Mouse (Mus musculus): ENCODE results near the gene Tasp1. TPM values are rescaled to one million over a fixed set of nuclear protein-coding genes. Genes with fewer than 3 reads are reported as not detected.
"Not testable (repeated sequence)": the region's sequence is repeated elsewhere in the genome, so short reads cannot be mapped to it uniquely, and the experiment has no call there.

The Tasp1 gene
- total RNA-seq (2021): 10 to 100 TPM; 29.6 to 30.6 TPM

GRCm38 (mm10) chr2:140066353-140067314 lies at the start of gene Tasp1:
Gene Tasp1, minus strand, starts transcription at chr2:140066805.
- peak; percentile 92 to 93 for DNase-seq

GRCm38 (mm10) chr2:140113851-140114250 lies 47.2 kb upstream of the Tasp1 start:
- peak; percentile 52 to 57 for DNase-seq

GRCm38 (mm10) chr2:140108945-140109344 lies 42.3 kb upstream of the Tasp1 start:
- no peak for DNase-seq

- no peak for DNase-seq
Observed at GRCm38 (mm10) chr2:140107641-140108040, 41.0 kb upstream of the Tasp1 start.

- DNase-seq: no peak
Observed at GRCm38 (mm10) chr2:140104951-140105350, 38.3 kb upstream of the Tasp1 start.

- DNase-seq: no peak
Observed at GRCm38 (mm10) chr2:140100551-140101474, 34.2 kb upstream of the Tasp1 start.

GRCm38 (mm10) chr2:140099971-140100370 lies 33.4 kb upstream of the Tasp1 start:
- DNase-seq: no peak

GRCm38 (mm10) chr2:140097131-140097591 lies 30.6 kb upstream of the Tasp1 start:
- no peak for DNase-seq

- DNase-seq: no peak
Observed at GRCm38 (mm10) chr2:140096034-140096433, 29.4 kb upstream of the Tasp1 start.

GRCm38 (mm10) chr2:140093433-140093832 lies 26.8 kb upstream of the Tasp1 start:
- DNase-seq: no peak

- no peak for DNase-seq
Observed at GRCm38 (mm10) chr2:140084245-140084644, 17.6 kb upstream of the Tasp1 start.

- DNase-seq: no peak
Observed at GRCm38 (mm10) chr2:140080747-140081577, 14.4 kb upstream of the Tasp1 start.

GRCm38 (mm10) chr2:140079284-140079683 lies 12.7 kb upstream of the Tasp1 start:
- not testable (repeated sequence) for DNase-seq

- DNase-seq: no peak
Observed at GRCm38 (mm10) chr2:140078600-140079280, 12.1 kb upstream of the Tasp1 start.

GRCm38 (mm10) chr2:140077476-140077875 lies 10.9 kb upstream of the Tasp1 start:
- no peak for DNase-seq

GRCm38 (mm10) chr2:140075150-140075549 lies 8.5 kb upstream of the Tasp1 start:
- no peak for DNase-seq

- DNase-seq: no peak
Observed at GRCm38 (mm10) chr2:140067516-140067915, 911 bp upstream of the Tasp1 start.

GRCm38 (mm10) chr2:140065676-140066075 lies 929 bp downstream of the Tasp1 start:
- DNase-seq: no peak

GRCm38 (mm10) chr2:140061481-140061880 lies 5.1 kb downstream of the Tasp1 start:
- DNase-seq: no peak

- no peak for DNase-seq
Observed at GRCm38 (mm10) chr2:140060092-140060867, 6.3 kb downstream of the Tasp1 start.
